Mouse (Mus musculus) heart, postnatal 10 days (tissue): Measurements from ENCODE around the gene Arfgap3. TPM values are rescaled to one million over a fixed set of nuclear protein-coding genes. Genes with fewer than 3 reads are reported as not detected.
"Not testable (repeated sequence)": the region's sequence is repeated elsewhere in the genome, so short reads cannot be mapped to it uniquely, and the experiment has no call there.

Source experiments
- DNase-seq, 2 experiments: peaks; one replicate each; pipeline ENCODE4 v3.0.0; 2021
- intact Hi-C: fragments of 180-260 bp; cut with DNase I; formaldehyde crosslinking; loops from one replicate; pipeline ENCODE4 v1.15.1; 2025
- total RNA-seq, 2 experiments: library from RNA; stranded (reverse); gene quantifications; 2 replicates each; pipeline ENCODE4 v1.2.3; 2021

The Arfgap3 gene
- total RNA-seq, 2 experiments from 2014 or later, result 15.6 to 20.2 TPM

- DNase-seq, result no peak
- intact Hi-C loops, result no loop called here
These were observed 53.2 kb downstream of the Arfgap3 start for GRCm38 (mm10) chr15:83296771-83297311.

- intact Hi-C loops, result no loop called here
These were observed 54.0 kb downstream of the Arfgap3 start for GRCm38 (mm10) chr15:83296050-83296449.

GRCm38 (mm10) chr15:83294954-83295353 lies 55.1 kb downstream of the Arfgap3 start:
- intact Hi-C loops, result no loop called here
- DNase-seq, result peak in 1 of 2 experiments; percentile 15

More at GRCm38 (mm10) chr15:83296050-83296449, 54.0 kb downstream of the Arfgap3 start:
- peak in 1 of 2 experiments; percentile 11 for DNase-seq

DNA sequence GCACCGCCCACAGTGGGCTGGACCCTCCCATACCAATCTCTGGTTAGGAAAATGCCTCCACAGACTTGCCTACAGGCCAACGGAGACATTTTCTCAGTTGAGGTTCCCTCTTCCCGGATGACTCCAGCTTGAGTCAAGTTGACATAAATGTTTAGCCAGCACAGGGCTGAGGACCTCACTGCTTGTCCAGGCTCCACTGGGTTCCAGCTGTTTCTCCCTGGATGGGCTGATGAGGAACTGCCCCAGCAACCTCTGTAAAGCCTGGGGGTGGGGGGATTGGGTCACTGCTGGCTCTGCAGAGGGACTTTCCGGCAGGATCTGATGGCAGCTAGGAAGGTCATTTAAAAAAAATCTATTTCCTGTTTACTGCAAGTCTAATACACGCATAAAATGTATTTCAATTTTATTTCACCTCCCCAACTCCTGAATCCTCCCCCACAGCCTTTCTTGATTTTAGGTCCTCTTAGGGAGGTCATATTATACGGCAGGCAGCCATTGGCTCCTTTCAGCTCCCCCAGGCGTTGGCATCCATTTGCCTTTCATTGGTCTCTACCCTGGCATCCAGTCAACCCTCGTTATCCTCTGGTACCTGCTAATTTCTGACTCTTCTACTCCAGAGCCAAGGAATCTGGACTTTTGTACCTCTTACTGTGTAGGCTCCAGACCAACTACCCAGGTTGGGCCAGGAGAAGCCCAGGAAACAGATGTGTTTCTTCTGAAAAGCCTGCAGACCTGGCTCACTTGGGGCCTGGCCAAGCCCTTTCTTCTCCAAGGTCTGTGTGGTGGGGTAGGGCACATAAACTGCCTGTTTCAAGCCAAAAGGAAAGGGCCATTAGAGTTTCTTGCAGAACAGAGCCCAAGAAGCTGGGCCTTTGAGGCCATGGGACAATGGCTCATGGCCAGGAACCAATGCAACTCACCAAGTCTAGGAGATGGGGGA lies 56.1 kb downstream of the Arfgap3 start:
- intact Hi-C loops, result no loop called here
- peak; percentile 43 to 65 for DNase-seq

DNA sequence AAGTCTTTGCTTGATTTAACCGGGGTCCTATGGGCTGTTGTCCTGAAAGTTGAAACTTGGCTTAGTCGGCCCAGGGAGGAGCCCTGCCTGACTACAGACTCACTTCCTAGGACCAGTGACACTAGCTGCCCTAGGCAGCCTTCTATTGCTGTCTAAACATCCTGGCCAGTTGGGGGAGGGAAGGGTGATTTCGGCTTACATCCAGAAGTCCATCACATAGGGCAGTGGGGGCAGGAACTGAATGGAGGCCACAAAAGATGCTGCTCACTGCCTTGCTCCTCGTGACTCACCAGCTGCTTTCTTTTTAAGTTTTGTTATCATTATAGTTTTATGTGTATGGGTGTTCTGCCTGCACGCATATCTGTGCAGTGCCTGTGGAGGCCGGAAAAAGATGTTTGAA lies 56.9 kb downstream of the Arfgap3 start:
- DNase-seq, result peak; percentile 51 to 54
- intact Hi-C loops, result no loop called here

DNA sequence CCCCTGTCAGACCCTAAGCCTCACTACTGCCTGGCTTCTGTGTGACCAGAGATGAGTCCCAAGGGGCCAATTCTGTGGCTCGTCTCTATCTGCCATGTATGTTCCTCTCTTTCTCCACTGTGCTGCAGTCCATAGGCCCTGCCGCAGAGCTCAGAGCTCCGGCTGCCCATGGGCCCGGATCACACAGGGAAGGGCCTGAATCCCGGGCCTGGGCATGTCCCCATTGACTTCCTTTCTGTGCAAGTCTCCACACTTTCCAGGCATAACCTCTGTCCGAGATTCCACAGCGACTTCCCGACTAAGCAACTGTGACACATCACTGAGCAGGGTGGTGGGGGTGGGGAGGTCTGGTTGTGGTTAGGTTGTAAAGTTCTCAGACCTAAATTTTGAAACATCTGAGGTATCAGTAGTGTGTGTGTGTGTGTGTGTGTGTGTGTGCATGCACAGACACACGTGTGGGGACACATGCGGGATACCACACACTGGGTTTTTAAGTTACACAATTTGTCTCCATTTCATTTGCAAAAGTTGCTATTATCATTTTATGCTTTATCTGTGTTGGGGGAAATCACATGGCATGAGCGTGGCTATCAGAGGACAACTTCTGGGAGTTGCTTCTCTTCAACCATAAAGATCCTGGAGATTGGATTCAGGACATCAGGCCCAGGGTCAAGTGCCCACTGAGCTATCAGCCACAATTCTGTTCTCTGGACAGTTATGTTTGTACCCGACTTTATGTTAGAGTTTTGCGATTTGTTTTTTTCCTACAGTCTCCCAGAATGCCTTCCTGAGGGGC lies 57.6 kb downstream of the Arfgap3 start:
- intact Hi-C loops, result no loop called here
- peak in 1 of 2 experiments; percentile 36 for DNase-seq

DNA sequence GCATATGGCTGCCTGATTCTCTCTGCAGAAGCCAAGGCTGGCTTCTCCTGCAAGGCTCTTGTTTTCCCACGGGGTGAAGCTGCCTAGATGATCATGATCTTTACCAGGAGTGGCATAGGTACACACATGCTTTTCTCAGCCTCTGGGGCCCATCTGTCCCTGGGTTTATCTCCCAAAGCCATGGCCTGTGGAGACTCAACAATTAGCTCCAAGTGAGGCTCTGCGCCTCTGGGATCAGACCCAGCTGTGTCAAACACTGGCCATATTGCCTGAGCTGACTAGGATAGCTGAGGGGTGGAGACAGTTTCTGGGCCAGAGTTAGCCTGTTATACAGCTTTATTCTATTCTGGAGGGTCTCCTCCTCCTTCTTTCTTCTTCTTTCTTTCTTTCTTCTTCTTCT lies 59.1 kb downstream of the Arfgap3 start:
- no peak for DNase-seq
- intact Hi-C loops, result no loop called here

DNA sequence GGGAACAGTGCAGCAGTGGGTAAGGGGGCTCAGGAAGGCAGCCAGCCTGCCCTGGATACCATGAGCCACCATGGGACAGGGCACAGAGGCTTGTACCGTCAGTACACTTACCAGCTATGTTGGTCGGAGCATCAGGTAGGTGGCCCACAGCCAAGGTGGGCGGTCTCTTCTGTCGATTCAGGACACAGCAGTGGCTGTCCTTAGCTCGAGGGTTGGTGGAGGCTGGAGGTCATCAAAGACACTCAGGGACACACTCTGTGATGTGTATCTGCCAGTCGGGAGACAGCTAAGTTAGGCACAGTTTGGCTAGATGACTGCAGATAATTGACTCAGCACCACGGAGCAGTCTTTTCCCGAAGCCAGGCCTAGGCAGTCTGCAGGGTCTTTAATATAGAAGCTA lies 65.2 kb downstream of the Arfgap3 start:
- no peak for DNase-seq
- intact Hi-C loops, result no loop called here

GRCm38 (mm10) chr15:83282397-83282796 lies 67.7 kb downstream of the Arfgap3 start:
- no peak for DNase-seq
- intact Hi-C loops, result no loop called here

- DNase-seq, result no peak
- intact Hi-C loops, result no loop called here
These were observed 68.7 kb downstream of the Arfgap3 start for GRCm38 (mm10) chr15:83281303-83281702.

DNA sequence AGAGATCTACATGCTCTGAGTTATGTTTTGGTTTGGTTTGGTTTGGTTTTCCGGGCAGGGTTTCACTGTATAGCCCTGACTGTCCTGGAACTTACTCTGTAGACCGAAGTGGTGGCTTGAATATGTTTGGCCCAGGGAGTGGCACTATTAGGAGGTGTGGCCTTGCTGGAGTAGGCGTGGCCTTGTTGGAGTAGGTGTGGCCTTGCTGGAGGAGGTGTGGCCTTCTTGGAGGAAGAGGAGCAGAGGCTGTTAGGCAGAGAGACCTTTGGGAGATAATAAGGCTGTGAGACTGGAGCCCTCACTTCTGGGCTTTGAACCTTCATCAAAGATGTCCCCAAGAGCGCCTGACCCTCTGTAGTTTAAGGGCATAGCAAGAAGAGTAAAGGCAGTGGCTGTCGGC lies 71.5 kb downstream of the Arfgap3 start:
- DNase-seq, result no peak
- intact Hi-C loops, result no loop called here

GRCm38 (mm10) chr15:83277451-83277850 lies 72.6 kb downstream of the Arfgap3 start:
- DNase-seq, result no peak
- intact Hi-C loops, result no loop called here

GRCm38 (mm10) chr15:83274237-83274636 lies 75.8 kb downstream of the Arfgap3 start:
- intact Hi-C loops, DNase-seq: not testable (repeated sequence)

DNA sequence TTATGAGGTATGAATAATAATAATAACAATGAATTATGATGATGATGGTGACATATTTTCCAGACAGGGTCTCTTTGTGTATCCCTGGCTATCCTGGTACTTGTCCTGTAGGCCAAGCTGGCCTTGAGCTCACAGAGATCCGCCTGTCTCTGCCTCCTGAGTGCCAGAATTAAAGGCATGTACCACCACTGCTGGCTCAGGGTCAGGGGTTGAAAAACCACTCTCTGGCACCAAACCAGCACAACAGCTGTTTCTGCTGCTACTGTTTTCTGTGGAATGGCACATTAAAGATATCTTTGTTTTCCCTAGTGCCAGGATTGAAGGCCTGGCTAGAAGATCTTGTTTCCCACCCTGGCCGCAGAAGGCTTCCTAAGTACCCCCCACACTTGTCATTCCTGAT lies 77.0 kb downstream of the Arfgap3 start:
- intact Hi-C loops, result no loop called here
- DNase-seq, result no peak

GRCm38 (mm10) chr15:83271221-83271620 lies 78.8 kb downstream of the Arfgap3 start:
- intact Hi-C loops, DNase-seq: not testable (repeated sequence)

- DNase-seq, intact Hi-C loops: not testable (repeated sequence)
These were observed 80.1 kb downstream of the Arfgap3 start for GRCm38 (mm10) chr15:83269985-83270384.

GRCm38 (mm10) chr15:83268428-83268827 lies 81.6 kb downstream of the Arfgap3 start:
- peak; percentile 41 to 53 for DNase-seq

GRCm38 (mm10) chr15:83265269-83265668 lies 84.8 kb downstream of the Arfgap3 start:
- no peak for DNase-seq
- intact Hi-C loops, result no loop called here

More at GRCm38 (mm10) chr15:83268428-83268827, 81.6 kb downstream of the Arfgap3 start:
- intact Hi-C loops, result not testable (repeated sequence)

- intact Hi-C loops, result no loop called here
- no peak for DNase-seq
These were observed 86.6 kb downstream of the Arfgap3 start for GRCm38 (mm10) chr15:83263405-83263804.

GRCm38 (mm10) chr15:83257906-83258305 lies 92.1 kb downstream of the Arfgap3 start:
- intact Hi-C loops, result no loop called here
- peak in 1 of 2 experiments; percentile 34 for DNase-seq

DNA sequence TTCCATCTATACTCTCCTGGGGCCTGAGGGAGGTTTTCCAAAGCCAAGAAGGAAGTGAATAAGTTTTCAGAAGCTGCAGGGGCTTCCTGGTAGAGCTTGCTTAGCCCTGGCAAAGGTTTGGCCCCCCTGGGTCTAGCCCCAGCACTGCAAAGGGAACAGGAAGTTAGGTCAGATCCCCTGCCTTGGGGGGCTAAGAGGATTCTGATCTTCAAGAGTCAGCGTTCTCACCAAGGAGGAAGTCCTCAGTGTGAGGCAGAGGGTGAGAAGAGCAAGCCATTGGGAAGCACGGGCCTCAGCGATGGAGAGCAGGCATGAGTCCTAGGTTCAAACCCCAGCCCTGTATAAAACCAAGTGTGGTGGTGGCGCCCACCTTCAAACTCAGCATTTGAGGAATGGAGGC lies 93.6 kb downstream of the Arfgap3 start:
- DNase-seq, result no peak
- intact Hi-C loops, result no loop called here
